Mouse (Mus musculus) urinary bladder, postnatal 25 days (tissue): ENCODE measurements around the gene Cish.
A peak's percentile ranks its signal among the peaks of the same experiment; 100 is the strongest.

Experiments used
- DNase-seq: peaks from one replicate; pipeline ENCODE4 v3.0.0; 2022; ENCODE audit warnings: low spot score

Gene Cish

DNA sequence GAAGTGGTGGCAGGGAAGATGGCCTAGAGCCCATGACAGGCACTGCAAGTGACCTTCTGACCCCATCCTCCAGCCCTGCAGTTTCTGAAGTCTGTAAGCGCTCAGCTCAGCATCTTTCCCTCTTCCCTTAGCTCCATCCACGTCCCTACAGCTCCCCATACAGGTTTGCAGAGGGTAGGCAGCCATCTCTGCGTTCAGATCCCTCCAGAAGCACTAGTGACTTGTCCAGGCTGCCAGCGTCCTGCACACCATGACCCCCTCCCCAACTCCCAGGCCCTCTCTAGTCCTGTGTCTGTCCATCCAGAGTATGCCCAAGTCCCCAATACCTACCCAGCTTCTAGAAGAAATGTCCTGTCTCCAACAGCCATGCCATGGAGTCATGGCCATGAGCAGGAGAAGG is 17.7 kb upstream of the Cish start:
- DNase-seq, result no peak

GRCm38 (mm10) chr9:107278527-107279377 is 17.1 kb upstream of the Cish start:
- peak; percentile 26 for DNase-seq

GRCm38 (mm10) chr9:107279378-107280321 is 16.2 kb upstream of the Cish start:
- DNase-seq, result no peak

GRCm38 (mm10) chr9:107280322-107281027 is 15.4 kb upstream of the Cish start:
- no peak for DNase-seq

- DNase-seq, result no peak
Measured at GRCm38 (mm10) chr9:107281241-107281987, 14.4 kb upstream of the Cish start.

DNA sequence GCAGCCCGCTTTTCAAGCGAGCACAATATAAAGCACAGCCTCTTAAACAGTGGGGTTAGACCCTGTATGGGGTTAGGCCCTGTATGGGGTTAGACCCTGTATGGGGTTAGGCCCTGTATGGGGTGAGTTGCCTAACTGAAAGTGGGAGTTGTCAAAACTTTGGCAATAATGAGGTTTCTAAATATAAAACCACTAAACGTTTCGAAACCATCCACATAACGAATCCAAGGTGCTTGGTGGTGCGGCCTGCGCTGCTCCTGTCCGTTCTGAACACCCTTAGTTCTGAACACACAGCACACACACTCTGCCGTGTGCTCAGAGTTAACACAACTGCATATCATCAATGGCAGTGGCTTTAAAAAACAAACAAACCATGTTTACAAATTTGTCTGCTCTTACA is 12.9 kb upstream of the Cish start:
- no peak for DNase-seq

DNA sequence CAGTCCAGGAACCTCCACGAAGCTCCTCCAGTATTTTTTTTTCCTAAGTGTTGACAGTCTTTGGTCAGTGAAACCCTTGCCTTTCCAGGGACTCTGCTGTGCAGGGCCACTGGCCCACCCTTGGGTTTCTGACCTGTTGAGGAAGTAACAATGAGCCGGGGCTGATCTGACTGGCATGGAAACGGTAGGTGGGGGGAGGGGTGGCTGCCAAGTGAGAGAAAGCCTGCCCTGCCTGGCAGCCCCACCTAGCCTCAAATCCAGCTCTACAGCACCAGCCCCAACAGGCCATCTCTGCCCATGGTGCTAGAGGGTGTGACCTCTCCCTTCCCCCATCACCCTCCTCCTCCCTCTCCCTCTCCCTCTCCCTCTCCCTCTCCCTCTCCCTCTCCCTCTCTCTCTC is 10.8 kb upstream of the Cish start:
- peak; percentile 68 for DNase-seq

GRCm38 (mm10) chr9:107287294-107287693 is 8.5 kb upstream of the Cish start:
- no peak for DNase-seq

GRCm38 (mm10) chr9:107288105-107288650 is 7.6 kb upstream of the Cish start:
- no peak for DNase-seq

- DNase-seq, result no peak
Measured at GRCm38 (mm10) chr9:107288711-107289110, 7.1 kb upstream of the Cish start.

DNA sequence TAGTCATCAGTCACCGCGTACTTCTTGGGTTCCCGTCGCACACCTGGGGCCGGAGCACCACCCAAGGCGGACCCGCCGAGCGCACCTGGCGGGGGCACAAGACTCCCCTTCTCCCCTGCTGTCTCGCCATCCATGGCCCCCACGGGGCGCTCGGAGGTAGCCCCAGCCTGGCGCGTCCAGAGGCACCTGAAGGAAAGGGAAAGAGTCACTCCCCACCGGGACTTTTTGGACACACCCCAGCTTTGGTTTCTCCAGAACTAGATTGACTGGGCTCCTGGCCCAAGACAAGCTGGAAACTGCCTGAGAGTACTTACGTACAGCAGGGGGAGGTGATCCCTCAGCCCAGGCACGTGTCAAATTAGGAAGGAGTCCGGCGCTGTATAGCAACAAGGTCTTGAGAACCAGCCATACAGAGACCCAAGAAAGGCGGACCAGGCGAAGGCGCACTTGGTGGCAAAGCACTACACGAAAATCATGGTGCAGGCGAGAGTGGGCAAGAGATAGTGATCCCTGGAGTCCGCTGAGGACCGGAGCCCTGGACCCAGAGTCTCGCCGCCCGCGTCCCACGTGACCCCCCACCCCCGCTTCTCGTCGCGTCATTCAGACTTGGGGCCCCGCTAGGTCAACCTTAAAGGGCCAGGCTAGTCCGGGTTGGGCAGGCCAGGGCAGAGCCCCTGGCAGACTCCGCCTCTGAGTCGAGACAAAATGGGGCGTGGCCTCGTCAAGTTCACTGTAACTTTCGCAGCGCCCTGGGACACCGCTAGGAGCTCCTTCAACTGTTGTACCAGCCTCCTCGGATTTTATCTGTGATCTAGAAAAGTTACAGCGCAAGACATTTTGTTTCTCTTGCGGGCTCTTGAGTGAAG is 6.4 kb upstream of the Cish start, which contains the start of gene Mapkapk3:
Gene Mapkapk3, minus strand, starts transcription at position 667 of the 866 bp plus-strand sequence.
- DNase-seq, result peak; percentile 82

- DNase-seq, result peak; percentile 84
Measured at GRCm38 (mm10) chr9:107290897-107291296, 4.9 kb upstream of the Cish start.

DNA sequence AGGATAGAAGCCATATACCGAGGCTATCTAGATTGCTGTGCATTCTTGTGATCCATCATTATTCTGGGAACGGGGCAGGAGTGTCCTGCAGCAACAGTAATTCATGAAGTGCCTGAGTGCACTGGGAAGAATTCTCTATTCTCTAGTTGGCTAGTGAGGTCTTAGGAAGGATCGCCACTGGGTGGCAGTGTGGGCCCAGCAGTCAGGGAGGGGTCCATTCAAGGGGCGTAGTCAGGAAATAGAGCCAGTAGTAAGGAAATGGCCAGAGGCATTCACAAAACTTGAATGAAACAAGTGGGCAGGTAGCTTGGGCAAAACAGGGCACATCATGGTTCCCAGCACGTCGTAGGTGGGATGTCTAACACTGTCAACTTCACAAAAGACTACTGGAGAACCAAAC is 1.6 kb upstream of the Cish start:
- peak; percentile 89 for DNase-seq

DNA sequence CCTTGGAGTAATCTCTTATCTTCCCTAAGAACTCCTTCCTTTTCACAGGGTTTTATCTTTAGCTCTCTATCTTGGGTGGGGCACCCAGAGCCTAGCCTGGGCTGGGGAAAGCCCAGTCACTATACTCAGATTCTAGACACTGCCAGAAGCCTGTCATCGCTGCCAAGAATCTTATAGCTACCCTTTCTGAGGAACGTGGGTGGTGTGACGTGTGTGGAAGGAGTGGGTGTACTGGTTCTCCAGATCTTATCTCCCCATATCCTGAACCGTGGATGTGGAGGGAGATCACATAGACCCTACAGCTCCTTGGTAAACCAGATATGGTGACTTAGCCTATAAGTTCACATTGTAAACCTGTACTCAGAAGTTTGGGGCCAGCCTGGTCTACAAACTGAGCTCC is 210 bp upstream of the Cish start:
- DNase-seq, result no peak

- no peak for DNase-seq
Measured at GRCm38 (mm10) chr9:107296041-107296440, 215 bp downstream of the Cish start.

GRCm38 (mm10) chr9:107296501-107296965 is 707 bp downstream of the Cish start:
- peak; percentile 89 for DNase-seq

DNA sequence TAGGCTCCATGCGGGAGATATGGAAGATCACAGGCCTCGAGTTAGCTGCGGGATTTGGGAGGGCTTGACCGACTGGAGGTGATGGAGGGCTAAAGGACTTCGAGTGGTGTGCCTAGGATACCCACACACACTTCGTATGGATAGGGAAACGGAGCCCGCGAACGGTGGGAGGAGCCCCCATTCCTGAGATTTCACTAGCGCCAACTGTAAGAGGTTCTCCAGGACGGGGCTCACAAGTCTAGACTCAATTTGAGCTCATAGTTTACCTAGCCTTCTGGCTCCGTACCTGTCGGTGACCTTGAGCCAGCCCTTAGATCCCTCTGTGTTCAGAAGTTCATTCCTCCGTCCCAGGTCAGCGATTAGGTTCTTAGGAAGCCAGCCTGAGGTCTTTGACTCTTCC is 1.2 kb downstream of the Cish start:
- no peak for DNase-seq

DNA sequence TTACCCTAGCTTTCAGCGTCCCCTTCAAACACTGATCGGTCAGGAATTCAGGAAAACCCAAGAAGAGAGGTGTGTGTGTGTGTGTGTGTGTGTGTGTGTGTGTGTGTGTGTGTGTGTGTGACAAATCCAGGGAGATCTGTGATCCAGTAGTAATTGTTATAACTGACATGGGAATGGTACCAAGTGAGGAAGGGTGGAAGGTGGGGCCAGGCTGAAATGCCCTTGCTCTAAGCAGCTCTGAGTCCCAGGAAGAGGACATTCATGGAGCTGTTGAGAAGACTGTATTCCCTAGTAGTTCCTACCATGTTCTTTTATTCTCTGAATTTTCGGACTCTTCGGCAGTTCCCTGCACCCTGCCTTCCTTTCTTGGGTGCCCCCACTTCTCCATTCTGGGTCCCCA is 1.8 kb downstream of the Cish start:
- DNase-seq, result no peak

GRCm38 (mm10) chr9:107298059-107298780 is 2.4 kb downstream of the Cish start:
- DNase-seq, result no peak
